Mouse (Mus musculus) layer of hippocampus, adult 2 months (tissue): ENCODE data around the gene Fkbp15. TPM values are rescaled to one million over a fixed set of nuclear protein-coding genes. Genes with fewer than 3 reads are reported as not detected.

Experiments
- DNase-seq, 2 experiments: peaks; one replicate each; pipeline ENCODE4 v3.0.0; 2022; ENCODE audit warnings: low spot score in 2 of 2
- H3K27ac ChIP-seq: fragments of 200-600 bp; 2 replicates; pipeline ENCODE4 v1.8.1; 2022
- H3K4me3 ChIP-seq: fragments of 200-600 bp; 2 replicates; pipeline ENCODE4 v1.8.1; 2022; ENCODE audit warnings: mild to moderate bottlenecking
- CTCF ChIP-seq: fragments of 200-600 bp; conservative IDR thresholded peaks from 2 replicates; pipeline ENCODE4 v1.8.1; 2022; ENCODE audit warnings: antibody characterized with exemption, mild to moderate bottlenecking, moderate library complexity
- total RNA-seq, 2 experiments: library from RNA; stranded (reverse); gene quantifications; 2 replicates each; pipeline ENCODE4 v1.2.3; 2021

The Fkbp15 gene
- total RNA-seq, 2 experiments from 2014 or later = 41.1 to 43.4 TPM

DNA sequence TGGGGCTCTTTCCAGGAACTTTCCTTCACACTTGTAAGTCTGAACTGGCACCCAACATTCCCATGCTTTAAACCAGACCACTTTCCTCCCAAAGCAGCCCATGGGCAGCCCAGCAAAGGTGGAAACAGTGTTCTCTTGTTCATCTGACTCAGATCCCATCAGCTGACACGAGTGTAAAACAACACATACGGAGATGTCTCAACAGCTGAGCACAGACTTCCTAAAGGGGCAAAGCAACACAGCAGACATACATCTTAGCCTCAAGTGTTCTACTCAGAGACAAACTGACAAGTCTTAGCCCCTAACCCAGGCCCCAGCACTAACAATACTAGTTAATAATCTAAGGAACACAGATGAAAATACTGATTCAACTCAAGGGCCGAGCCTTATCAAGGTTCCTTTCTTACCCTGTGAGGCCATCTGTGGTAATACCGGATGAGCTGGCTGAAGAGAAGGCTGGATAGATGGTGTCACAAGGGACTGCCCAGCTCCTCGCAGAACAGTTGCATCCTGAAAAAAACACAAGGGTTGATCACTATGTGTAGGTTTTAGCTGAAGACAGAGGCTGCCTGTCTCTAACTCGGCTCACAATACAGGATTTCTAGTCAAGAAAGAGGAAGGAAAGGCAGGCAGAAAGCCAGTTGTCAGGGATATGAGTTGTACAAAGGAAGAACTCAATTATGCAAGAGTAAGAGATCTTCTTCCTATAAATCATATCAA is 31.2 kb downstream of the Fkbp15 start:
- H3K27ac ChIP-seq = no peak overlapping the region; the same call in 1 of the 2 replicates
- H3K4me3 ChIP-seq = no peak overlapping the region
- no peak for DNase-seq
- no peak for TF ChIP-seq CTCF

GRCm38 (mm10) chr4:62326111-62326510 is 34.2 kb downstream of the Fkbp15 start:
- TF ChIP-seq CTCF = no peak
- Histone ChIP-seq H3K27ac (no peak overlapping the region), H3K4me3 (no peak overlapping the region)
- DNase-seq = no peak

DNA sequence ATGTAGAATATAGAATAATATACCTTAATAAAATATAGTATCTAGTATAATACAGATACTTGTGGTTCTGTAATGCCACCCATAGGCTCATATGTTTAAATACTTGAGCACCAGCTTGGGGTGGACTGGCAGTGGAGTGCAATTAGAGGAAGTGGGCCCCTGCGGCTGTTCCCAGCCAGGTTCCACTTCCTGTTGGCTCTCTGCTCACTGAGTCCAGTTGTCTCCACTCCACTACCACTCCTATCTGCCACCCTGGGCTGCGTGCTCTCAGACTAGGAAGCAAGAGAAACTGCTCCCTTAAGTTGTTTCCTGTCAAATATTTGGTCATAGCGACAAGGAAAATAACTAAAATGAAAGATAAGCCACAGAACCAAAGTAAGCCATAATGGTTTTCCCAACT is 37.7 kb downstream of the Fkbp15 start:
- Histone ChIP-seq H3K27ac (no peak overlapping the region), H3K4me3 (no peak overlapping the region)
- TF ChIP-seq CTCF = no peak
- DNase-seq = no peak

DNA sequence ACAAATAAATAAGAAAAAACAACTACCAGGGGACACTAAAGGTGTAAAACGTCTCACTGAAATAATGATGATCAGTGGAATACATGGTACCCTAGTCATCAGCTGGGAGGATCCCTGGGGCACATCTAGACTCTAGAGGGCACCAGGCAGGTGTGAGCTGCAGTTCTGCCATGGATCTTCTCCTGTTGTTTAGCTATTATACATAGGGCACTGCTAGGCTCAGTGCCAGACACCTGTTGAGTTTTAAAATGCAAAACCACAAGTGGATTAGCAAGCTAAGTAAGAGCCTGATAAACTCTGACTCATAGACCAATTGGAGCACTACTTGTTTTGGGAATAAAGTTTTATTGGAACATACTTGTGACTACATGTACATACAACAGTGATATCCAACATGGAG is 42.1 kb downstream of the Fkbp15 start:
- no peak overlapping the region for H3K4me3 ChIP-seq
- TF ChIP-seq CTCF = no peak
- DNase-seq = no peak
- H3K27ac ChIP-seq = no peak overlapping the region

DNA sequence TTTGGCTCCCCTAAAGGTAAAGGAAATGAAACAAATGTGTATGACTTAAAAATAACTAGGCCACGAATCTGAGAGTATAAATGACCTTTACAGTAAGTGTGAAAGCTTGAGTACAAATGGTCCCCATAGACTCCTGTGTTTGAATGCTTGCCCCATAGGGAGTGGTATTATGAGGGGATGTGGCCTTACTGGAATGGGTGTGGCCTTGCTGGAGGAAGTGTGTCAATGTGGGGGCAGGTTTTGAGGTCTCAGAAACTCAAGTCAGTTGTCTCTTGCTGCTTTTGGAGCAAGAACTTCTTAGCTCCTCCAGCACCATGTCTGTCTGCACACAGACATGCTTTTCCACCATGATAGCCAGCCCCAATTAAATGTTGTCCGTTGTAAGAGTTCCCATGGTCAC is 43.9 kb downstream of the Fkbp15 start:
- Histone ChIP-seq H3K27ac (no peak overlapping the region), H3K4me3 (no peak overlapping the region)
- no peak for DNase-seq
- no peak for TF ChIP-seq CTCF

GRCm38 (mm10) chr4:62314516-62314915 is 45.8 kb downstream of the Fkbp15 start:
- no peak for TF ChIP-seq CTCF
- DNase-seq = no peak
- Histone ChIP-seq H3K4me3 (no peak overlapping the region), H3K27ac (no peak overlapping the region)

- no peak for TF ChIP-seq CTCF
- no peak for DNase-seq
- peak overlapping the region; percentile 51 for H3K27ac ChIP-seq
- no peak overlapping the region for H3K4me3 ChIP-seq
Measured at GRCm38 (mm10) chr4:62313641-62314211, 46.6 kb downstream of the Fkbp15 start.

DNA sequence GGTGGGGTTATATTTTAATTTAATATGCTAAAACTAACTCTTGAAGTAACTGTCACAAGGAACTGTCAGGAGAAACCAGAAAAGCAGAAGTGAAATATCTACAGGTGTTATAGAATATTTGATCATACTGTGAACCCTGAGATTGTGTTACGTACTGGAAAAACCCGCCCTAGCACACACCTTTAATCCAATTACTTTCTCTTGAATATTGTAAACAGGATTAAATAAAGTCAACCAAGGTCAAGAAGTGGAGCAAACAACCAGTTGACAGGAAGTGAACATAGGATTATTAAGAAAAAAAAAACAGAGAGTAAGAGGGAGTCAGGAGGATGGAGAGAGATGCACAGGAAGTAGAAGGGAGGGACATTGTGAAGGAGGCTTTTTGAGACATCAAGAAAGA is 47.5 kb downstream of the Fkbp15 start:
- Histone ChIP-seq H3K27ac (no peak overlapping the region), H3K4me3 (no peak overlapping the region)
- TF ChIP-seq CTCF = no peak

GRCm38 (mm10) chr4:62308406-62308805 is 51.9 kb downstream of the Fkbp15 start:
- DNase-seq = no peak
- no peak for TF ChIP-seq CTCF
- Histone ChIP-seq H3K4me3 (no peak overlapping the region), H3K27ac (peak overlapping the region; percentile 7; the same call in 1 of the 2 replicates)

More for the DNA sequence above, 47.5 kb downstream of the Fkbp15 start:
- no peak for DNase-seq

- DNase-seq = no peak
- no peak for TF ChIP-seq CTCF
- Histone ChIP-seq H3K27ac (no peak overlapping the region; the same call in 1 of the 2 replicates), H3K4me3 (no peak overlapping the region)
Measured at GRCm38 (mm10) chr4:62306840-62307239, 53.5 kb downstream of the Fkbp15 start.

DNA sequence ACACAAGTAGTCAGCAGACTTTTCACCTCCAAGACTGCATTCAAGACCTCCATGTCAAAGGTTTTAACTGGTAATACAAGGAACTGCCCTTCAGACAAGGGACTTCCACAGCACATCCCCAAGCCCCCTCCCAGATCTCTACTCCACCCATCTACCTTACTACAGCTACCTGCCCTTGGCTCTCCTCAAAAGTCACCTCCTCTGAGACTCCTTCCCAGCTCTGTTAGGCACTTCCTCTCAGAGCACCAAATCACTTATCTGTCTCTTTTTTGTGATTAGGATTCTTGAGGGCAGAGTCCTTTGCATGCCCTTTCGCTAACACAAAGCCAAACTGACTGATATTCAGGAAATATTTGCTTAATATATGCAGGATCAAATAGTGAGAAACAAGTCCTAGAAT is 54.0 kb downstream of the Fkbp15 start:
- DNase-seq = no peak
- no peak overlapping the region; the same call in 1 of the 2 replicates for H3K27ac ChIP-seq
- no peak overlapping the region for H3K4me3 ChIP-seq
- no peak for TF ChIP-seq CTCF

DNA sequence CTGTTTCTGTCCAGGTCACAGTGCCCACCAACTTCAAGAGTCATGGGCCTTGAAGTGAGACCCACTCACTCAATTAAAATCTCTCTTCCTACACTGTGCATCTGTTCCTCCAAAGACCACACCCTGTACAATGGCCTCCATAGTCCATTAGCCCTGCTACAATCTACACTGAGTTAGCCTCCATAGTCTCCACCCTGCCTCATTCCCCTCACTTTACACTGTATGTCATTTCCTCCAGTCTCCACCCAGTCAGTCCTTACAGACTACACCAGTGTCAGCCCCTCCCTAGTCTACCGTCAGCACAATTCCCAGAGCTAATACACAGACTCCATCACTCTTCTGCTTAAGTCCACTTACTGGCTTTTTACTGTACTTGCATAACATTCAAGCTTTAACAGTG is 57.1 kb downstream of the Fkbp15 start:
- TF ChIP-seq CTCF = no peak
- Histone ChIP-seq H3K4me3 (no peak overlapping the region), H3K27ac (no peak overlapping the region)
- no peak for DNase-seq

- H3K27ac ChIP-seq = no peak overlapping the region
- DNase-seq = no peak
- TF ChIP-seq CTCF = no peak
Measured at GRCm38 (mm10) chr4:62302795-62303194, 57.6 kb downstream of the Fkbp15 start.

GRCm38 (mm10) chr4:62300001-62300400 is 60.3 kb downstream of the Fkbp15 start:
- Histone ChIP-seq H3K4me3 (no peak overlapping the region), H3K27ac (no peak overlapping the region)
- TF ChIP-seq CTCF = no peak
- no peak for DNase-seq

More at GRCm38 (mm10) chr4:62302795-62303194, 57.6 kb downstream of the Fkbp15 start:
- H3K4me3 ChIP-seq = no peak overlapping the region
